Mouse (Mus musculus) C2C12 (cell line): ENCODE measurements at regions not wholly inside any gene's neighbourhood (a gene's known extent, or its start where the extent isn't known, plus 50 kb on each side); places are given as distances from the start of the nearest gene placed in this dataset.

Experiments
- CEBPB ChIP-seq: IDR thresholded peaks from one replicate; pipeline ENCODE4 v1.6.1; 2011; ENCODE audit warnings: low read depth, mild to moderate bottlenecking, control low read depth, moderate library complexity
- CTCF ChIP-seq: IDR thresholded peaks from one replicate; pipeline ENCODE4 v1.5.1; 2011; ENCODE audit not compliant: control insufficient read depth, insufficient read depth, insufficient read length
- MAX ChIP-seq: IDR thresholded peaks from one replicate; pipeline ENCODE4 v1.6.1; 2011; ENCODE audit warnings: mild to moderate bottlenecking, control low read depth
- MYOD1 ChIP-seq: IDR thresholded peaks from one replicate; pipeline ENCODE4 v1.6.1; 2011; ENCODE audit warnings: low read depth; ENCODE audit not compliant: control insufficient read depth, insufficient read length
- MYOG ChIP-seq: IDR thresholded peaks from one replicate; pipeline ENCODE4 v1.6.1; 2011; ENCODE audit not compliant: control insufficient read depth, insufficient read length; ENCODE audit errors: extremely low read depth
- USF1 ChIP-seq: IDR thresholded peaks from one replicate; pipeline ENCODE4 v1.6.1; 2011; ENCODE audit warnings: low read depth, mild to moderate bottlenecking, control low read depth, moderate library complexity

DNA sequence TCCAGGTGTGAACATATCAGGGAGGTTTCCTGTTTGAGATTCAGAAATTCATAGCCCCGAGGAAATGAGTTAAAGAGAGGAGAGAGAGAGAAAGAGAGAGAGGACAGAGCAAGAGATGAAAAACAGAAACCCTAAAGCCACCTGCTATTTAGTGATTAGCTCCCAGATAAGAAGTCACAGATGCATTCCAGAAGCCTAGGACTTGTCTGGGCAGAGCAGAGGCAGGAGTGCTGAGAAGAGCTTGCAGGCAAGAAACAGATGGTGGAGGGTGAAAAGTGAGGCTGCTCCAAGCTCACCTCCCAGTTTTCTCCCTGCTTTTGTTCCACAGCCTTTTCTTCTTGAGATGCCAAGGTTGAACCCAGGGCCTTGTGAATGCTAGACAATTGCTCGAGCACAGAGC is 180.7 kb upstream of the Camk1g start:
- TF ChIP-seq CTCF (no peak), MYOD1 (no peak), MAX (no peak), USF1 (no peak), CEBPB (no peak), MYOG (no peak)
